Mouse (Mus musculus): ENCODE measurements around the gene Gm17087. TPM values are rescaled to one million over a fixed set of nuclear protein-coding genes. Genes with fewer than 3 reads are reported as not detected.
A peak's percentile ranks its signal among the peaks of the same experiment; 100 is the strongest.

Gm17087 gene
- polyA plus RNA-seq (2012; rRNA removed), result not detected in 2 replicates
- polyA plus RNA-seq (2014; fragmentation: Nextera tagmentation; extraction: Ambion mirVana), result not detected in 2 replicates

DNA sequence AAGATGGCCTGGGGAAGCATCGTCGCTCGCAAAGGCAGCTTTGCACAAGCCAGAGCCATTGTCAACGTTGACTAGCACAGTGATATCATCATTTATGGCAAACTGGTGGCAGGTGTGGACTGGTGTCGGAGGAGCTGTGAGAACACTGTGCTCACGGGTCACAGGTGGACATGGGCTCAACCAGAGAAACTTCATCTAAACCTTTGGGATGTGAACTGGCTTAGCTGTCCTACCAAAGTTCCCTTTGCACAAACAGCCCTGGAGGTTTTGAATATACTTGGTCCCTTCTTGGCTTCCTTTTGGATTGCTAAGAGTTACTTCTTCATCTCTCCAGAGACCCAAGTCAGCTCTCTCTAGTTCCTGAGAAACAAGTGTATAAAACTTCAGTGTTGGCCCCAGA lies at the start of gene Gm17087:
Gm17087 (minus strand) TSS at position 101 of the 400 bp plus-strand sequence.
- no peak within 1 kb of the TSS for H3K27ac ChIP-seq
- no peaks in the 10 kb centered on the region for H3K9me3 ChIP-seq (ENCODE audit: control insufficient read depth, low read length)
- no peaks in the 10 kb centered on the region for H3K27me3 ChIP-seq (ENCODE audit: control insufficient read depth, insufficient read depth, low read length)
- TF ChIP-seq CTCF (IDR thresholded peaks at IDR 0.05; ENCODE audit: low read depth) (no peak), EP300 (IDR thresholded peaks at IDR 0.05; ENCODE audit: low read depth) (no peak)
- WGBS (ENCODE audit: insufficient replicate concordance), result 63% methylated on average over 6 of the region's 6 CpGs
- H3K36me3 ChIP-seq (replicated peaks; ENCODE audit: control insufficient read depth, insufficient read depth, low read depth), result no peaks in the 10 kb centered on the region
- H3K4me2 ChIP-seq (ENCODE audit: low read depth), result no peak within 1 kb of the TSS
- no peaks in the 10 kb centered on the region for H3K4me1 ChIP-seq (replicated peaks; ENCODE audit: control insufficient read depth in 2 of 2, insufficient read depth in 2 of 2, low read length in 1 of 2)
- no peak within 1 kb of the TSS for H3K9ac ChIP-seq (replicated peaks)
- ATAC-seq (ENCODE audit: insufficient read depth), result no peak
- no peak within 1 kb of the TSS for H3K4me3 ChIP-seq (ENCODE audit: insufficient read depth in 1 of 2, low read depth in 2 of 2, low read length in 2 of 2)
- no peak for DNase-seq (ENCODE audit: low read depth in 3 of 3, low spot score in 3 of 3)

DNA sequence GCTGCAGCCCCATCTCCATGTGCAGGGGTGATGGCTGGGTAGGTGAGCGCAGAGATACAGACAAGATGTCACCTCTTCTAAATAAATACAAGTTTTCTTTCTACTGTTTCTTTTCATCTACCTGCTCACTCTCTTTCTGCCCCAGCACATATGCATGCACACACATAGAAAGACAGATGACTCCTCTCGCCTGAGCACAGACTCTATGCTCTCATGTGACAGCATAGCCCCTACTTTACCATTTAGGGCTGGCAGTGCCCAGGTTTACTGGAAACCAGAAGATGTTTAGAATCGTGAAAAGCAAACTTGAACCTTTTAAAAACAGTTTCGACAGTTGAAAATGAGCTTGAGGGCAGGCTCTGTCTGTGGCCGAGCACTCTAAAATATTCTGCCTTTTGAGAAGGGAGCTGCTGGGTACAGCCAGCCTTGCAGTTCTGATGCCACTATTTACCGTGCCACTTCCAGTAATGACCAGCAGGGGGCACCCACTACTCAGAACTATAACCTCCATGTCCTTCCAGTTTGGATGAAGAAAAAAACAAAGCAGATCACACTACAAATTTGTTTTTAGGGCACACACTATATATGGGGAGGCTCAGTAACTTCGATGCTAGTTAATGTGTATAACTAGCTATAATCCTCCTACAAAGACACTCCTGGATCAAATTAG lies 47.3 kb upstream of the Gm17087 start:
- Histone ChIP-seq H3K4me3 (ENCODE audit: insufficient read depth in 1 of 2, low read depth in 2 of 2, low read length in 2 of 2) (no peak overlapping the region), H3K36me3 (replicated peaks; ENCODE audit: control insufficient read depth, insufficient read depth, low read depth) (no peaks in the 10 kb centered on the region), H3K9ac (replicated peaks) (no peak overlapping the region), H3K4me1 (replicated peaks; ENCODE audit: control insufficient read depth in 2 of 2, insufficient read depth in 2 of 2, low read length in 1 of 2) (no peaks in the 10 kb centered on the region), H3K27me3 (ENCODE audit: control insufficient read depth, insufficient read depth, low read length) (no peaks in the 10 kb centered on the region), H3K27ac (no peak overlapping the region), H3K9me3 (ENCODE audit: control insufficient read depth, low read length) (no peaks in the 10 kb centered on the region), H3K4me2 (ENCODE audit: low read depth) (no peak overlapping the region)
- 23% methylated on average over 7 of the region's 7 CpGs for WGBS (ENCODE audit: insufficient replicate concordance)
- peak in 2 of 3 experiments; percentile 12 to 29 for DNase-seq (ENCODE audit: low read depth in 3 of 3, low spot score in 3 of 3)
- ATAC-seq (ENCODE audit: insufficient read depth), result no peak
- TF ChIP-seq EP300 (IDR thresholded peaks at IDR 0.05; ENCODE audit: low read depth), result no peak
- peak; percentile 78 for TF ChIP-seq CTCF (IDR thresholded peaks at IDR 0.05; ENCODE audit: low read depth)

DNA sequence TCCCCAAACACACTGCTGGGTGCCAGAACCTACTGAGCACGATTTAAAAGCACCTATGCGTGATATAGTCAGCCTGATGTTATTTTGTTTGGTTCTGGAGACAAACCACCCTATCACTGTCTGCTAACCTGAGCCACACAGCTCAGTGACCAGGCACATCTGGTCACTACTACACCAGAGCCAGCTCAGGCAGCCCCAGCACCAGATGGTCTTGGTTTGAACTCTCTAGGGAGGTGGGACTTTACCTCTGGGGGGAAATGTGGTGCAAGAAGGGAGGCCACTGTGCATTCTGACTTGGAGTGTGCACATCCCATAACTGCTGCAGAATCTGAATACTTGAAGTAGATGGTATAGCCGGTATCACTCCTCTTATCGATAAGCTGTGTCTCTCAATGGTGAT lies 45.2 kb upstream of the Gm17087 start:
- no peak for DNase-seq (ENCODE audit: low read depth in 3 of 3, low spot score in 3 of 3)
- Histone ChIP-seq H3K36me3 (replicated peaks; ENCODE audit: control insufficient read depth, insufficient read depth, low read depth) (no peaks in the 10 kb centered on the region), H3K9ac (replicated peaks) (no peak overlapping the region), H3K4me3 (ENCODE audit: insufficient read depth in 1 of 2, low read depth in 2 of 2, low read length in 2 of 2) (no peak overlapping the region), H3K9me3 (ENCODE audit: control insufficient read depth, low read length) (no peaks in the 10 kb centered on the region), H3K27ac (no peak overlapping the region), H3K4me2 (ENCODE audit: low read depth) (no peak overlapping the region), H3K27me3 (ENCODE audit: control insufficient read depth, insufficient read depth, low read length) (no peaks in the 10 kb centered on the region), H3K4me1 (replicated peaks; ENCODE audit: control insufficient read depth in 2 of 2, insufficient read depth in 2 of 2, low read length in 1 of 2) (no peaks in the 10 kb centered on the region)
- no peak for TF ChIP-seq EP300 (IDR thresholded peaks at IDR 0.05; ENCODE audit: low read depth)
- no peak for ATAC-seq (ENCODE audit: insufficient read depth)
- 49% methylated on average over 4 of the region's 4 CpGs for WGBS (ENCODE audit: insufficient replicate concordance)

DNA sequence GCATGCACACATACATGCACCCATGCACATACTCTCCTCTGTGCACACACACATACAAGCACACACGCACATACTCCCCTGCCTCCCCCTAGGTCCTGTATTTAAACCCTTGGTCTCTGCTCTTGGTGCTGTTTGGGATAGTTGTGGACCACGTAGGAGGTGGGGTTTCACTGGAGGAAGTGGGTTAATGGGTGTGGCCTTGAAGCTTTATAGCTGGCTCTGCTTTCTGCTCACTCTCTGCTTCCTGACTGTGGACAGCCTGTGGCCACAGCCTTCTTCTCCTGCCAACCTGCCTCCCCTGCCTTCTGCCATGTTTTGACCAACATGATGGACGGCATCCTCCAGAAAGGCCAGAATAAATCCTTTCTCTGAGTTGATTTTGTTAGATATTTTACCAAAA lies 39.9 kb upstream of the Gm17087 start:
- ATAC-seq (ENCODE audit: insufficient read depth) (no peak), DNase-seq (ENCODE audit: low read depth in 3 of 3, low spot score in 3 of 3) (no peak)
- Histone ChIP-seq H3K9me3 (ENCODE audit: control insufficient read depth, low read length) (no peaks in the 10 kb centered on the region), H3K4me2 (ENCODE audit: low read depth) (no peak overlapping the region), H3K4me1 (replicated peaks; ENCODE audit: control insufficient read depth in 2 of 2, insufficient read depth in 2 of 2, low read length in 1 of 2) (no peaks in the 10 kb centered on the region), H3K9ac (replicated peaks) (no peak overlapping the region), H3K4me3 (ENCODE audit: insufficient read depth in 1 of 2, low read depth in 2 of 2, low read length in 2 of 2) (no peak overlapping the region), H3K27me3 (ENCODE audit: control insufficient read depth, insufficient read depth, low read length) (no peaks in the 10 kb centered on the region), H3K27ac (no peak overlapping the region), H3K36me3 (replicated peaks; ENCODE audit: control insufficient read depth, insufficient read depth, low read depth) (no peaks in the 10 kb centered on the region)
- WGBS (ENCODE audit: insufficient replicate concordance), result 23% methylated on average over 3 of the region's 3 CpGs
- TF ChIP-seq EP300 (IDR thresholded peaks at IDR 0.05; ENCODE audit: low read depth) (no peak), CTCF (IDR thresholded peaks at IDR 0.05; ENCODE audit: low read depth) (no peak)

DNA sequence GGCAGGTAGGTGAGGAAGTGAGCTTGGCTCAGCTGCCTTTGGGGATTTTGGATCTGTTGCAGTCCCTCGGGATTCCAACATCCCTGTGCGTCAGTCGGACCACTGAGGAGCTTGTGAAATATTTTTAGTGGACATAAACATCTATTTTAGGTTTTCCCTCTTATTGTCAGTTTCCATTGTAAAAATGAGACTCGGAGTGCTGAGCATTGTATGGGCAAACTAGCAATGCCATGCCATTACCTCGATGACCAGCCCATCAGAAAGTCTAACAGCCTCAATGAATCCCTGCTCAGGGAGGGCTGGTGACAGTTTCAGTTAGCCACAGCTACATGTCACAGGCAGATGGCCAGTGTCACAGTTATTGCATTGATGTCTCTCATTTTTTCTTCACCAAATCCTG lies 39.2 kb upstream of the Gm17087 start:
- Histone ChIP-seq H3K9ac (replicated peaks) (no peak overlapping the region), H3K4me3 (ENCODE audit: insufficient read depth in 1 of 2, low read depth in 2 of 2, low read length in 2 of 2) (no peak overlapping the region), H3K27ac (no peak overlapping the region), H3K9me3 (ENCODE audit: control insufficient read depth, low read length) (no peaks in the 10 kb centered on the region), H3K4me2 (ENCODE audit: low read depth) (no peak overlapping the region), H3K36me3 (replicated peaks; ENCODE audit: control insufficient read depth, insufficient read depth, low read depth) (no peaks in the 10 kb centered on the region), H3K4me1 (replicated peaks; ENCODE audit: control insufficient read depth in 2 of 2, insufficient read depth in 2 of 2, low read length in 1 of 2) (no peaks in the 10 kb centered on the region), H3K27me3 (ENCODE audit: control insufficient read depth, insufficient read depth, low read length) (no peaks in the 10 kb centered on the region)
- TF ChIP-seq EP300 (IDR thresholded peaks at IDR 0.05; ENCODE audit: low read depth), result no peak
- no peak for TF ChIP-seq CTCF (IDR thresholded peaks at IDR 0.05; ENCODE audit: low read depth)
- DNase-seq (ENCODE audit: low read depth in 3 of 3, low spot score in 3 of 3) (no peak), ATAC-seq (ENCODE audit: insufficient read depth) (no peak)
- 58% methylated on average over 5 of the region's 5 CpGs for WGBS (ENCODE audit: insufficient replicate concordance)

Data from liver, embryonic 14.5 days (tissue).